13 mouse cellular contexts compared by ENCODE assay signal in genomic region chr10:43741361-43742084, GRCm38 (mm10).
DNase-seq lines count a peak whose midpoint lies in the region; ATAC-seq and TF ChIP-seq lines count a peak whose summit lies in the region.
"Had no signal": no experiment of that assay in that cellular context is flagged by ENCODE, and none has a peak within 500 bp of the region (broad histone marks: within the 10 kb centered on the region; RNA-seq: fewer than 3 reads in every experiment).

No protein-coding gene starts in this region.

- H3K27ac ChIP-seq in gastrocnemius, adult 2 months = peak overlapping the region; percentile 93
- H3K27ac ChIP-seq in lung, postnatal 0 days (ENCODE audit: low read length) = no peak overlapping the region
- H3K27ac ChIP-seq in neural tube, embryonic 14.5 days (ENCODE audit: low read depth, low read length) = no peak overlapping the region

- intact Hi-C loops in gastrocnemius, adult 2 months (cut with DNase I) = loop anchor here (5.0 to 10.0 kb wide), 2 partner anchors 159 to 173 kb away; no protein-coding TSS in a partner anchor
- intact Hi-C loops in gastrocnemius, postnatal 14 days (cut with DNase I; ENCODE audit: low total_unique reads) = no loop called here

- DNase-seq in gastrocnemius, adult 2 months = peak; percentile 34
- no peak for DNase-seq in gastrocnemius, postnatal 14 days
- no peak for DNase-seq in lung, postnatal 0 days (ENCODE audit: low spot score)
- no peak for DNase-seq in lung, postnatal 4 days
- peak; percentile 32 for DNase-seq in embryo, embryonic 10.5 days (ENCODE audit: low spot score)
- DNase-seq in right cerebral cortex, postnatal 14 days = no peak
- no peak for DNase-seq in kidney, adult 8-10 months
- DNase-seq: B cell, adult 2 months; cerebellum, postnatal 36 days; heart, adult 18-20 months; kidney, postnatal 36 days had no signal

- no peak for TF ChIP-seq CTCF in gastrocnemius, adult 2 months (IDR thresholded peaks at IDR 0.05)
- no peak for TF ChIP-seq CTCF in lung, postnatal 0 days (IDR thresholded peaks at IDR 0.05)

- no peaks in the 10 kb centered on the region for H3K4me1 ChIP-seq in lung, postnatal 0 days (ENCODE audit: insufficient read depth, low read depth, low read length)
- no peaks in the 10 kb centered on the region for H3K4me1 ChIP-seq in neural tube, embryonic 14.5 days (ENCODE audit: control insufficient read depth, insufficient read depth, low read length)

- 67% methylated on average over 18 of the region's 18 CpGs for whole genome bisulfite sequencing in lung, postnatal 0 days
- 53% methylated on average over 18 of the region's 18 CpGs for WGBS in neural tube, embryonic 14.5 days

- H3K9me3 ChIP-seq in lung, postnatal 0 days (ENCODE audit: low read length) = no peaks in the 10 kb centered on the region
- H3K9me3 ChIP-seq in neural tube, embryonic 14.5 days (ENCODE audit: control insufficient read depth, low read length) = no peaks in the 10 kb centered on the region
- H3K9me3 ChIP-seq: forebrain, embryonic 12.5 days had no signal

- H3K9ac ChIP-seq in lung, postnatal 0 days (replicated peaks; ENCODE audit: low read depth) = no peak overlapping the region
- 0 out of 2 replicates have a peak overlapping the region, but pooled peaks have one; percentile 2 for H3K9ac ChIP-seq in neural tube, embryonic 14.5 days (replicated peaks; ENCODE audit: low read depth, low read length)

- no peak overlapping the region for H3K4me2 ChIP-seq in lung, postnatal 0 days (replicated peaks; ENCODE audit: low read depth, low read length)
- no peak overlapping the region for H3K4me2 ChIP-seq in neural tube, embryonic 14.5 days (ENCODE audit: low read depth, low read length)

- H3K27me3 ChIP-seq in lung, postnatal 0 days (replicated peaks; ENCODE audit: insufficient read depth, low read length) = no peaks in the 10 kb centered on the region
- no peaks in the 10 kb centered on the region for H3K27me3 ChIP-seq in neural tube, embryonic 14.5 days (ENCODE audit: control insufficient read depth, insufficient read depth, low read length)

- H3K4me3 ChIP-seq in gastrocnemius, adult 2 months = no peak overlapping the region
- H3K4me3 ChIP-seq in lung, postnatal 0 days (ENCODE audit: low read depth, low read length) = no peak overlapping the region
- no peak overlapping the region for H3K4me3 ChIP-seq in neural tube, embryonic 14.5 days (ENCODE audit: low read depth, low read length)

- ATAC-seq in lung, postnatal 0 days = peak; percentile 1; the same call in 1 of the 2 replicates
- no peak for ATAC-seq in neural tube, embryonic 14.5 days (ENCODE audit: low read depth)

- TF ChIP-seq EP300 in lung, postnatal 0 days (IDR thresholded peaks at IDR 0.05) = no peak

- H3K36me3 ChIP-seq in lung, postnatal 0 days (ENCODE audit: insufficient read depth, low read length) = no peaks in the 10 kb centered on the region
- H3K36me3 ChIP-seq in neural tube, embryonic 14.5 days (ENCODE audit: control insufficient read depth, insufficient read depth, low read length) = no peaks in the 10 kb centered on the region
- H3K36me3 ChIP-seq: forebrain, embryonic 12.5 days had no signal

Comparison
In these comparisons a context has a peak if more than half of its experiments do, and no peak if none do; other contexts are left out.
1. DNase-seq: peak in gastrocnemius, adult 2 months (single experiment) and embryo, embryonic 10.5 days (single experiment); none in gastrocnemius, postnatal 14 days (single experiment), lung, postnatal 0 days (single experiment), lung, postnatal 4 days (0 of 2), right cerebral cortex, postnatal 14 days (single experiment) and kidney, adult 8-10 months (0 of 2).